Mouse (Mus musculus): ENCODE measurements around the gene Gm21292. TPM values are rescaled to one million over a fixed set of nuclear protein-coding genes. Genes with fewer than 3 reads are reported as not detected.
"Not testable (repeated sequence)": the region's sequence is repeated elsewhere in the genome, so short reads cannot be mapped to it uniquely, and the experiment has no call there.

Gm21292 gene
- not detected for total RNA-seq (2021)
- long read RNA-seq, experiment 1, result 0 reads
- long read RNA-seq, experiment 2, result 0 reads

- not testable (repeated sequence) for DNase-seq (ENCODE audit: low spot score)
These were observed at the start of gene Gm21292 for GRCm38 (mm10) chrY:9133824-9134223. Gene Gm21292, minus strand, starts transcription at chrY:9133924.

Other genes with a start within 250 kb of the Gm21292 start
- gene Gm21721, start 68.3 kb upstream of the Gm21292 start, total RNA-seq (2021), result not detected
- not detected for gene Gm21812, start 213.3 kb upstream of the Gm21292 start, total RNA-seq (2021)